Mouse (Mus musculus) G1E (cell line): ENCODE measurements at regions not wholly inside any gene's neighbourhood (a gene's known extent, or its start where the extent isn't known, plus 50 kb on each side); places are given as distances from the start of the nearest gene placed in this dataset.

Experiments used
- ATAC-seq: 2 replicates; pipeline ENCODE4 v1.8.0; 2016; ENCODE audit warnings: mild to moderate bottlenecking; ENCODE audit not compliant: insufficient number of reproducible peaks, poor library complexity, low FRiP score, severe bottlenecking; ENCODE audit errors: extremely low read depth
- DNase-seq: peaks from one replicate; pipeline ENCODE4 v3.0.0; 2012; ENCODE audit warnings: low spot score
- H3K27me3 ChIP-seq: 2 replicates; pipeline ENCODE4 v1.6.1; 2012; ENCODE audit warnings: mild to moderate bottlenecking, low read length, inconsistent platforms; ENCODE audit not compliant: insufficient read depth
- H3K36me3 ChIP-seq: replicated peaks from 2 replicates; pipeline ENCODE3; 2012; ENCODE audit warnings: mild to moderate bottlenecking, inconsistent platforms
- H3K4me1 ChIP-seq: 2 replicates; pipeline ENCODE4 v1.6.1; 2012; ENCODE audit warnings: low read depth, low read length, inconsistent platforms, mixed read lengths; ENCODE audit not compliant: insufficient read depth
- H3K4me3 ChIP-seq: 2 replicates; pipeline ENCODE4 v1.5.1; 2012; ENCODE audit warnings: low read depth, mild to moderate bottlenecking, inconsistent platforms, low read length, moderate library complexity, mixed read lengths
- H3K9me3 ChIP-seq: replicated peaks from 2 replicates; pipeline ENCODE4 v1.6.1; 2012; ENCODE audit warnings: inconsistent platforms
- CTCF ChIP-seq: IDR thresholded peaks from 2 replicates; pipeline ENCODE4 v1.5.1; 2012; ENCODE audit warnings: low read depth, low read length, inconsistent platforms, mixed read lengths
- GATA1 ChIP-seq: IDR thresholded peaks from 2 replicates; pipeline ENCODE4 v1.6.1; 2012; ENCODE audit warnings: borderline replicate concordance, low read length, inconsistent platforms, mixed read lengths
- GATA2 ChIP-seq: IDR thresholded peaks from 2 replicates; pipeline ENCODE4 v1.6.1; 2012; ENCODE audit warnings: low read depth, low read length, inconsistent platforms, borderline replicate concordance
- POLR2AphosphoS5 ChIP-seq: IDR thresholded peaks from 2 replicates; pipeline ENCODE4 v1.6.1; 2012; ENCODE audit warnings: low read depth, low read length, inconsistent platforms; ENCODE audit not compliant: insufficient replicate concordance
- TAL1 ChIP-seq: conservative IDR thresholded peaks from 2 replicates; pipeline ENCODE4 v1.6.1; 2012; ENCODE audit warnings: low read depth, low read length, inconsistent platforms, mixed read lengths

- Histone ChIP-seq H3K36me3 (no peaks in the 10 kb centered on the region), H3K4me3 (no peak overlapping the region), H3K4me1 (no peaks in the 10 kb centered on the region), H3K9me3 (peaks cover 69% of the 10 kb centered on the region), H3K27me3 (no peaks in the 10 kb centered on the region)
- ATAC-seq, result no peak
- no peak for DNase-seq
- no peak for TF ChIP-seq GATA2
- TF ChIP-seq POLR2AphosphoS5, result no peak
- no peak for TF ChIP-seq CTCF
Observed at GRCm38 (mm10) chr13:52702201-52702611, 119.2 kb downstream of the Syk start.

GRCm38 (mm10) chr13:52703401-52704164 is 120.6 kb downstream of the Syk start:
- no peak for TF ChIP-seq POLR2AphosphoS5
- TF ChIP-seq GATA1, result no peak
- TF ChIP-seq TAL1, result no peak

GRCm38 (mm10) chr13:52704673-52705072 is 121.7 kb downstream of the Syk start:
- ATAC-seq, result no peak
- no peak for DNase-seq
- peaks cover 73% of the 10 kb centered on the region for H3K9me3 ChIP-seq

More at GRCm38 (mm10) chr13:52703401-52704164, 120.6 kb downstream of the Syk start:
- Histone ChIP-seq H3K4me3 (no peak overlapping the region), H3K9me3 (peaks cover 71% of the 10 kb centered on the region), H3K36me3 (no peaks in the 10 kb centered on the region), H3K27me3 (no peaks in the 10 kb centered on the region), H3K4me1 (no peaks in the 10 kb centered on the region)
- ATAC-seq, result no peak
- DNase-seq, result no peak

GRCm38 (mm10) chr13:52709580-52709979 is 126.6 kb downstream of the Syk start:
- DNase-seq (no peak), ATAC-seq (no peak)
- no peak for TF ChIP-seq TAL1
- TF ChIP-seq POLR2AphosphoS5, result no peak
- no peak for TF ChIP-seq CTCF
- no peak for TF ChIP-seq GATA2
- TF ChIP-seq GATA1, result no peak
- no peaks in the 10 kb centered on the region for H3K4me1 ChIP-seq
- H3K36me3 ChIP-seq, result no peaks in the 10 kb centered on the region
- H3K4me3 ChIP-seq, result no peak overlapping the region
- H3K27me3 ChIP-seq, result no peaks in the 10 kb centered on the region
- H3K9me3 ChIP-seq, result peaks cover 89% of the 10 kb centered on the region

More at GRCm38 (mm10) chr13:52704673-52705072, 121.7 kb downstream of the Syk start:
- H3K4me3 ChIP-seq, result no peak overlapping the region
- no peaks in the 10 kb centered on the region for H3K27me3 ChIP-seq
- no peaks in the 10 kb centered on the region for H3K36me3 ChIP-seq
- H3K4me1 ChIP-seq, result no peaks in the 10 kb centered on the region
- no peak for TF ChIP-seq TAL1
- TF ChIP-seq GATA1, result no peak
- no peak for TF ChIP-seq POLR2AphosphoS5
- no peak for TF ChIP-seq CTCF
- no peak for TF ChIP-seq GATA2

- H3K36me3 ChIP-seq, result no peaks in the 10 kb centered on the region
- ATAC-seq (no peak), DNase-seq (no peak)
- H3K9me3 ChIP-seq, result peaks cover 92% of the 10 kb centered on the region
- no peaks in the 10 kb centered on the region for H3K4me1 ChIP-seq
- H3K4me3 ChIP-seq, result no peak overlapping the region
- TF ChIP-seq GATA2, result no peak
- TF ChIP-seq GATA1, result no peak
- no peak for TF ChIP-seq TAL1
- H3K27me3 ChIP-seq, result no peaks in the 10 kb centered on the region
Observed at GRCm38 (mm10) chr13:52711713-52712369, 128.9 kb downstream of the Syk start.

GRCm38 (mm10) chr13:52721463-52721862 is 138.5 kb downstream of the Syk start:
- Histone ChIP-seq H3K4me3 (no peak overlapping the region), H3K36me3 (no peaks in the 10 kb centered on the region), H3K9me3 (peaks cover 55% of the 10 kb centered on the region), H3K4me1 (no peaks in the 10 kb centered on the region), H3K27me3 (no peaks in the 10 kb centered on the region)
- no peak for TF ChIP-seq GATA1
- no peak for TF ChIP-seq CTCF
- TF ChIP-seq TAL1, result no peak
- no peak for TF ChIP-seq POLR2AphosphoS5
- TF ChIP-seq GATA2, result no peak
- DNase-seq (no peak), ATAC-seq (no peak)
